In the genomic region with DNA sequence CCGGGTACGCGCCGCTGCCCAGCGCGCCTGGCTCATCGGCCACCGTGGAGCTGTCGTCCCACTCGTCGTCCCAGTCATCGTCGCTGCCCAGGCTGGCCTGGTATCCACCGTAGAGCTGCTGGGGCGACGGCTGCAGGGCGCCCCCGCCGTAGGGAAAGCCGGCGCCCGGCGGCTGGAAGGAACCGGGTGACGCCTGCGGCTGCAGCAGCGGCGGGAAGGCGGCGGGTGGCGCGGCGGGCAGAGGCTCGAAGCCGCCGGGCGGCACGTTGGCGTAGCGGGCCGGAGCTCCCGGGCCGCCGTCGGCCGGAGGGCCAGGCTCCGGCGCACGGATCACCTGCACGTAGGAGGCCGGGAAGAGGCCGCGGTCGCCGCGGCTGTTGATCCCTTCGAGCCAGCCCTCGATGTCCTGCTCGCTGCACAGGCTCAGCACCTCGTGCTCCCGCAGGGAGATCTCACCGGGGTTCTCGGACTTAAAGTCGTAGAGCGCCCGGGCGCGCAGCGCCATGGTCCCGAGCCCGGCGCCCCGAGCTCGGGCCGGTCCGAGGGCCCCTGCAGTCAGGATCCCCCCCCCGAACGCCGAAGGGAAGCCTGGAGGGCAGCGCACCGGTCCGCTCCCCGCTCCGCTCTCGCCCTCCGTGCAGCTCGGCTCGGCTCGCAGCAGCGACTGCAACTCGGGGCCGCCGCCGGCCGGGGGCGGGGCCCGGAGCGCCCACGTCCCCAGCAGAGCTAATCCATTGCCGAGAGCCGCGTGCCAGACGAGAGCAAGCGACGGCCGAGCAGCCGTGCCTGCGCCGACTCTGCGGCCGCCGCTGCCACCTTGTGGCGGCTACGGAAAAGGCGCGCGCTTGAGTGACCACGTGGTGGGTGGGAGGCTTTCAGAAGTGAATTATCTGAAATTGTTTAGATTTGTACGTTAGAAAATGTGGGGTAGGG, we compare ENCODE assay signal across 8 mouse cellular contexts. TPM values are rescaled to one million over a fixed set of nuclear protein-coding genes. Genes with fewer than 3 reads are reported as not detected.
DNase-seq lines count a peak whose midpoint lies in the region; ATAC-seq lines count a peak whose summit lies in the region.

A gene (minus strand): TSS at position 674 of the 933 bp plus-strand sequence.

- H3K4me1 ChIP-seq in embryonic facial prominence, embryonic 12.5 days, result peaks cover 47% of the 10 kb centered on the region
- H3K4me1 ChIP-seq in limb, embryonic 10.5 days, result peaks cover 67% of the 10 kb centered on the region
- H3K4me1 ChIP-seq in midbrain, embryonic 12.5 days, result peaks cover 45% of the 10 kb centered on the region

- H3K9ac ChIP-seq in embryonic facial prominence, embryonic 12.5 days, result peak within 1 kb of the TSS; percentile 94
- peak within 1 kb of the TSS; percentile 88 for H3K9ac ChIP-seq in midbrain, embryonic 12.5 days (replicated peaks)

- H3K27me3 ChIP-seq in embryonic facial prominence, embryonic 12.5 days, result no peaks in the 10 kb centered on the region
- H3K27me3 ChIP-seq in limb, embryonic 10.5 days (ENCODE audit: low read depth, poor library complexity, severe bottlenecking), result no peaks in the 10 kb centered on the region
- 0 out of 2 replicates have a peak, but pooled peaks cover 4% of the 10 kb centered on the region for H3K27me3 ChIP-seq in midbrain, embryonic 12.5 days

- H3K4me3 ChIP-seq in embryonic facial prominence, embryonic 12.5 days, result peak within 1 kb of the TSS; percentile 94
- peak within 1 kb of the TSS; percentile 65 for H3K4me3 ChIP-seq in limb, embryonic 10.5 days
- peak within 1 kb of the TSS; percentile 71 for H3K4me3 ChIP-seq in midbrain, embryonic 12.5 days

- DNase-seq in 3134 (ENCODE audit: extremely low read depth, insufficient read length, low spot score), result peak; percentile 94
- peak; percentile 94 to 95 for DNase-seq in adrenal gland, postnatal 36 days
- DNase-seq in heart, adult 11 months, result peak; percentile 99
- DNase-seq in kidney, adult 18-20 months, result peak; percentile 90
- peak; percentile 95 for DNase-seq in limb, embryonic 10.5 days (ENCODE audit: low spot score)
- peak; percentile 92 for DNase-seq in skeletal muscle tissue, adult 2 months (ENCODE audit: low read depth, low spot score)

- peak; percentile 82 for ATAC-seq in embryonic facial prominence, embryonic 12.5 days (ENCODE audit: insufficient number of reproducible peaks, insufficient read depth, low FRiP score, low TSS enrichment)
- ATAC-seq in midbrain, embryonic 12.5 days (ENCODE audit: low FRiP score, low read depth), result peak; percentile 91

- H3K36me3 ChIP-seq in embryonic facial prominence, embryonic 12.5 days, result no peaks in the 10 kb centered on the region
- H3K36me3 ChIP-seq in limb, embryonic 10.5 days, result peaks cover 4% of the 10 kb centered on the region; the same call in 1 of the 2 replicates
- H3K36me3 ChIP-seq in midbrain, embryonic 12.5 days, result no peaks in the 10 kb centered on the region

- H3K9me3 ChIP-seq in embryonic facial prominence, embryonic 12.5 days, result no peaks in the 10 kb centered on the region
- H3K9me3 ChIP-seq in limb, embryonic 10.5 days (replicated peaks), result no peaks in the 10 kb centered on the region
- no peaks in the 10 kb centered on the region for H3K9me3 ChIP-seq in midbrain, embryonic 12.5 days

- peak within 1 kb of the TSS; percentile 95 for H3K4me2 ChIP-seq in embryonic facial prominence, embryonic 12.5 days (replicated peaks)
- H3K4me2 ChIP-seq in midbrain, embryonic 12.5 days (replicated peaks), result peak within 1 kb of the TSS; percentile 91

- peak within 1 kb of the TSS; percentile 90 for H3K27ac ChIP-seq in embryonic facial prominence, embryonic 12.5 days
- H3K27ac ChIP-seq in limb, embryonic 10.5 days, result peak within 1 kb of the TSS; percentile 93
- H3K27ac ChIP-seq in midbrain, embryonic 12.5 days (replicated peaks), result peak within 1 kb of the TSS; percentile 85

- under 1% methylated on average over 114 of the region's 119 CpGs for WGBS in embryonic facial prominence, embryonic 12.5 days
- under 1% methylated on average over 119 of the region's 119 CpGs for WGBS in limb, embryonic 10.5 days
- under 1% methylated on average over 108 of the region's 119 CpGs for WGBS in midbrain, embryonic 12.5 days

RNA-seq across cellular contexts. Expression of the gene that starts here (rescaled TPM):
- 10 to 100 TPM; 22.1 to 25.7 TPM for total RNA-seq in adrenal gland, postnatal 36 days (2021)
- polyA plus RNA-seq in embryonic facial prominence, embryonic 12.5 days (2016; fragmentation: Nextera tagmentation; extraction: Ambion mirVana), result 42.2 and 44.6 TPM in 2 replicates
- polyA plus RNA-seq in limb, embryonic 10.5 days (2016; fragmentation: Nextera tagmentation; extraction: Ambion mirVana), result 21.6 and 22.5 TPM in 2 replicates
- 20.8 and 21.8 TPM in 2 replicates for polyA plus RNA-seq in midbrain, embryonic 12.5 days (2016; fragmentation: Nextera tagmentation; extraction: Ambion mirVana)

Comparison
In these comparisons a context has a peak if more than half of its experiments do, and no peak if none do; other contexts are left out.
1. Peak in every context shown above with its lines: DNase-seq, ATAC-seq, H3K4me3 ChIP-seq and H3K27ac ChIP-seq.